In genomic region chr16:95168349-95168748, GRCm38 (mm10) we compare ENCODE assay signal across 29 mouse cellular contexts.
DNase-seq lines count a peak whose midpoint lies in the region; ATAC-seq and TF ChIP-seq lines count a peak whose summit lies in the region.
"Had no signal": no experiment of that assay in that cellular context is flagged by ENCODE, and none has a peak within 500 bp of the region (broad histone marks: within the 10 kb centered on the region; RNA-seq: fewer than 3 reads in every experiment).

No protein-coding gene starts in this region.

- H3K4me3 ChIP-seq in layer of hippocampus, adult 2 months = no peak overlapping the region
- H3K4me3 ChIP-seq in forebrain, embryonic 14.5 days (ENCODE audit: low read depth, low read length) = no peak overlapping the region
- H3K4me3 ChIP-seq: embryonic facial prominence, embryonic 13.5 days; forebrain, embryonic 10.5 days; heart, embryonic 10.5 days; heart, embryonic 15.5 days; hindbrain, embryonic 12.5 days; limb, embryonic 10.5 days; limb, embryonic 15.5 days; liver, embryonic 13.5 days; midbrain, embryonic 10.5 days; midbrain, embryonic 15.5 days; neural tube, embryonic 12.5 days had no signal

- no peak overlapping the region for H3K9ac ChIP-seq in forebrain, embryonic 14.5 days (ENCODE audit: low read length)
- H3K9ac ChIP-seq: embryonic facial prominence, embryonic 13.5 days; heart, embryonic 15.5 days; hindbrain, embryonic 12.5 days; limb, embryonic 15.5 days; liver, embryonic 13.5 days; midbrain, embryonic 15.5 days; neural tube, embryonic 12.5 days had no signal

- no peak overlapping the region for H3K27ac ChIP-seq in layer of hippocampus, adult 2 months
- H3K27ac ChIP-seq in forebrain, embryonic 14.5 days (ENCODE audit: low read depth, low read length) = no peak overlapping the region
- H3K27ac ChIP-seq: embryonic facial prominence, embryonic 13.5 days; forebrain, embryonic 10.5 days; heart, embryonic 10.5 days; heart, embryonic 15.5 days; hindbrain, embryonic 12.5 days; limb, embryonic 10.5 days; limb, embryonic 15.5 days; liver, embryonic 13.5 days; midbrain, embryonic 10.5 days; midbrain, embryonic 15.5 days; neural tube, embryonic 12.5 days had no signal

- H3K4me1 ChIP-seq in forebrain, embryonic 14.5 days (ENCODE audit: control insufficient read depth, insufficient read depth, low read length) = no peaks in the 10 kb centered on the region
- H3K4me1 ChIP-seq: embryonic facial prominence, embryonic 13.5 days; forebrain, embryonic 10.5 days; heart, embryonic 15.5 days; hindbrain, embryonic 12.5 days; limb, embryonic 10.5 days; limb, embryonic 15.5 days; liver, embryonic 13.5 days; midbrain, embryonic 10.5 days; midbrain, embryonic 15.5 days; neural tube, embryonic 12.5 days had no signal

- peak; percentile 55 for DNase-seq in CD4-positive helper T cell, adult 2 months (ENCODE audit: low read depth, low spot score)
- DNase-seq in CD8-positive naive resting alpha-beta T cell, adult 2 months (ENCODE audit: low read depth in 2 of 2, low spot score in 2 of 2) = peak; percentile 41 to 49
- peak; percentile 59 for DNase-seq in naive thymus-derived CD4-positive, alpha-beta T cell, adult 2 months (ENCODE audit: low read depth)
- DNase-seq in thymus, postnatal 25 days = peak; percentile 34
- no peak for DNase-seq in right cerebral cortex, postnatal 14 days
- no peak for DNase-seq in layer of hippocampus, adult 2 months (ENCODE audit: low spot score in 2 of 2)
- no peak for DNase-seq in forebrain, embryonic 14.5 days (ENCODE audit: low spot score)
- DNase-seq: adrenal gland, postnatal 25 days; cerebellum, adult 11-12 months; cerebellum, adult 9-11 months; kidney, adult 11 months; kidney, postnatal 14 days; liver, embryonic 13.5 days; lung, adult 18-20 months; lung, postnatal 10 days; right cerebral cortex, adult 18-20 months; right cerebral cortex, postnatal 4 days had no signal

- TF ChIP-seq CTCF in layer of hippocampus, adult 2 months (conservative IDR thresholded peaks at IDR 0.05) = no peak

- H3K36me3 ChIP-seq in forebrain, embryonic 14.5 days (ENCODE audit: control insufficient read depth, insufficient read depth, low read length) = no peaks in the 10 kb centered on the region
- H3K36me3 ChIP-seq: embryonic facial prominence, embryonic 13.5 days; forebrain, embryonic 10.5 days; G1E; heart, embryonic 10.5 days; heart, embryonic 15.5 days; hindbrain, embryonic 12.5 days; limb, embryonic 10.5 days; limb, embryonic 15.5 days; liver, embryonic 13.5 days; midbrain, embryonic 10.5 days; midbrain, embryonic 15.5 days; neural tube, embryonic 12.5 days had no signal

- WGBS in forebrain, embryonic 14.5 days = 85% methylated on average over 7 of the region's 7 CpGs

- H3K4me2 ChIP-seq in forebrain, embryonic 14.5 days (ENCODE audit: low read length) = no peak overlapping the region
- H3K4me2 ChIP-seq: embryonic facial prominence, embryonic 13.5 days; heart, embryonic 15.5 days; hindbrain, embryonic 12.5 days; limb, embryonic 15.5 days; liver, embryonic 13.5 days; midbrain, embryonic 15.5 days; neural tube, embryonic 12.5 days had no signal

- no peaks in the 10 kb centered on the region for H3K9me3 ChIP-seq in forebrain, embryonic 14.5 days (replicated peaks; ENCODE audit: control insufficient read depth, low read length)
- H3K9me3 ChIP-seq: embryonic facial prominence, embryonic 13.5 days; forebrain, embryonic 10.5 days; G1E; heart, embryonic 10.5 days; heart, embryonic 15.5 days; hindbrain, embryonic 12.5 days; limb, embryonic 10.5 days; limb, embryonic 15.5 days; liver, embryonic 13.5 days; midbrain, embryonic 10.5 days; midbrain, embryonic 15.5 days; neural tube, embryonic 12.5 days had no signal

- no peak for ATAC-seq in forebrain, embryonic 14.5 days
- ATAC-seq: forebrain, embryonic 16.5 days; midbrain, embryonic 15.5 days had no signal

- H3K27me3 ChIP-seq in forebrain, embryonic 14.5 days (replicated peaks; ENCODE audit: control insufficient read depth, insufficient read depth, low read length) = no peaks in the 10 kb centered on the region
- H3K27me3 ChIP-seq: embryonic facial prominence, embryonic 13.5 days; heart, embryonic 15.5 days; hindbrain, embryonic 12.5 days; limb, embryonic 15.5 days; liver, embryonic 13.5 days; midbrain, embryonic 15.5 days; neural tube, embryonic 12.5 days had no signal

Comparison
In these comparisons a context has a peak if more than half of its experiments do, and no peak if none do; other contexts are left out.
1. DNase-seq: peak in CD4-positive helper T cell, adult 2 months (single experiment), CD8-positive naive resting alpha-beta T cell, adult 2 months (2 of 2), naive thymus-derived CD4-positive, alpha-beta T cell, adult 2 months (single experiment) and thymus, postnatal 25 days (single experiment); none in right cerebral cortex, postnatal 14 days (single experiment), layer of hippocampus, adult 2 months (0 of 2) and forebrain, embryonic 14.5 days (single experiment).